Mouse (Mus musculus): Measurements from ENCODE around the gene Bahcc1. TPM values are rescaled to one million over a fixed set of nuclear protein-coding genes. Genes with fewer than 3 reads are reported as not detected.

The Bahcc1 gene
- polyA plus RNA-seq, 1 experiment from 2014 or later = 5.8 TPM

GRCm38 (mm10) chr11:120339978-120340513 lies 107.3 kb downstream of the Bahcc1 start:
- ATAC-seq = peak; percentile 94
- 61% methylated on average over 10 of the region's 10 CpGs for WGBS
- Histone ChIP-seq H3K36me3 (0 out of 2 replicates have a peak, but pooled peaks cover under 1% of the 10 kb centered on the region), H3K9ac (no peak overlapping the region), H3K27me3 (replicated peaks) (no peaks in the 10 kb centered on the region), H3K27ac (peak overlapping the region; percentile 86), H3K9me3 (no peaks in the 10 kb centered on the region), H3K4me1 (replicated peaks) (0 out of 2 replicates have a peak, but pooled peaks cover 4% of the 10 kb centered on the region), H3K4me3 (replicated peaks) (no peak overlapping the region), H3K4me2 (replicated peaks) (peak overlapping the region; percentile 37; the same call in 1 of the 2 replicates)

- ATAC-seq = no peak
- Histone ChIP-seq H3K27me3 (replicated peaks) (no peaks in the 10 kb centered on the region), H3K4me3 (replicated peaks) (no peak overlapping the region), H3K9me3 (no peaks in the 10 kb centered on the region), H3K4me1 (replicated peaks) (0 out of 2 replicates have a peak, but pooled peaks cover 8% of the 10 kb centered on the region), H3K36me3 (0 out of 2 replicates have a peak, but pooled peaks cover 5% of the 10 kb centered on the region), H3K4me2 (replicated peaks) (no peak overlapping the region), H3K9ac (no peak overlapping the region), H3K27ac (no peak overlapping the region)
- WGBS = 93% methylated on average over 4 of the region's 4 CpGs
Observed at GRCm38 (mm10) chr11:120341661-120342060, 108.9 kb downstream of the Bahcc1 start.

Other genes starting within 250 kb of the Bahcc1 start
- gene Aatk, start 185.8 kb upstream of the Bahcc1 start, polyA plus RNA-seq (2015; fragmentation: Nextera tagmentation; extraction: Ambion mirVana) = 3.1 and 3.4 TPM in 2 replicates
- gene Cep131, start 146.1 kb upstream of the Bahcc1 start, polyA plus RNA-seq (2015; fragmentation: Nextera tagmentation; extraction: Ambion mirVana) = 14.2 and 19.7 TPM in 2 replicates
- 15.4 and 17.7 TPM in 2 replicates for gene Tepsin, start 134.2 kb upstream of the Bahcc1 start, polyA plus RNA-seq (2015; fragmentation: Nextera tagmentation; extraction: Ambion mirVana)
- 90.8 and 109 TPM in 2 replicates for gene Ndufaf8, start 134.0 kb upstream of the Bahcc1 start, polyA plus RNA-seq (2015; fragmentation: Nextera tagmentation; extraction: Ambion mirVana)
- 81.8 and 88.2 TPM in 2 replicates for gene Slc38a10, start 81.6 kb upstream of the Bahcc1 start, polyA plus RNA-seq (2015; fragmentation: Nextera tagmentation; extraction: Ambion mirVana)
- 2,607 and 2,658 TPM in 2 replicates for gene Actg1, start 115.6 kb downstream of the Bahcc1 start, polyA plus RNA-seq (2015; fragmentation: Nextera tagmentation; extraction: Ambion mirVana)
- 0.18 TPM in 1 of 2 replicates, not detected in the other for gene Fscn2, start 128.6 kb downstream of the Bahcc1 start, polyA plus RNA-seq (2015; fragmentation: Nextera tagmentation; extraction: Ambion mirVana)
- gene Faap100, start 145.8 kb downstream of the Bahcc1 start, polyA plus RNA-seq (2015; fragmentation: Nextera tagmentation; extraction: Ambion mirVana) = 24.2 and 29.4 TPM in 2 replicates
- 26.6 and 28.9 TPM in 2 replicates for gene Nploc4, start 204.8 kb downstream of the Bahcc1 start, polyA plus RNA-seq (2015; fragmentation: Nextera tagmentation; extraction: Ambion mirVana)
- not detected in 2 replicates for gene Tspan10, start 209.7 kb downstream of the Bahcc1 start, polyA plus RNA-seq (2015; fragmentation: Nextera tagmentation; extraction: Ambion mirVana)
- 0.18 and 0.34 TPM in 2 replicates for gene Pde6g, start 220.6 kb downstream of the Bahcc1 start, polyA plus RNA-seq (2015; fragmentation: Nextera tagmentation; extraction: Ambion mirVana)
- 16.4 and 18.2 TPM in 2 replicates for gene Oxld1, start 225.1 kb downstream of the Bahcc1 start, polyA plus RNA-seq (2015; fragmentation: Nextera tagmentation; extraction: Ambion mirVana)
- 27.6 and 31.3 TPM in 2 replicates for gene Ccdc137, start 225.2 kb downstream of the Bahcc1 start, polyA plus RNA-seq (2015; fragmentation: Nextera tagmentation; extraction: Ambion mirVana)
- 34.7 and 36.5 TPM in 2 replicates for gene Arl16, start 234.7 kb downstream of the Bahcc1 start, polyA plus RNA-seq (2015; fragmentation: Nextera tagmentation; extraction: Ambion mirVana)

All from intestine, embryonic 15.5 days (tissue).